Mouse (Mus musculus): ENCODE results near the gene Pdss2. TPM values are rescaled to one million over a fixed set of nuclear protein-coding genes. Genes with fewer than 3 reads are reported as not detected.

The Pdss2 gene
- total RNA-seq, 1 experiment = 16.6 TPM

- Histone ChIP-seq H3K27ac (ENCODE audit: insufficient read depth, low read depth, low read length, poor library complexity, severe bottlenecking) (no peak overlapping the region), H3K36me3 (ENCODE audit: control insufficient read depth, insufficient read depth, low read length, poor library complexity, severe bottlenecking) (no peaks in the 10 kb centered on the region), H3K4me1 (ENCODE audit: control insufficient read depth in 2 of 2, insufficient read depth in 2 of 2, low read length in 2 of 2, poor library complexity in 1 of 2) (no peaks in the 10 kb centered on the region), H3K9me3 (ENCODE audit: control insufficient read depth, insufficient read depth, low read depth, low read length) (no peaks in the 10 kb centered on the region), H3K9ac (ENCODE audit: insufficient read depth, low read depth, low read length, poor library complexity, severe bottlenecking) (no peak overlapping the region), H3K4me3 (ENCODE audit: insufficient read depth in 1 of 2, low read depth in 1 of 2, low read length in 2 of 2, poor library complexity in 1 of 2, severe bottlenecking in 1 of 2) (no peak overlapping the region)
- DNase-seq (ENCODE audit: low read depth, low spot score) = no peak
- TF ChIP-seq MAFK (IDR thresholded peaks at IDR 0.05; ENCODE audit: insufficient read depth, low read depth, low read length) = no peak
- in situ Hi-C loops (cut with MboI; ENCODE audit: low sequenced_read_pairs in 2 of 2, unreplicated experiment in 2 of 2) = no loop called here
Observed at GRCm38 (mm10) chr10:43317327-43317951, 96.2 kb downstream of the Pdss2 start.

- Histone ChIP-seq H3K4me1 (ENCODE audit: control insufficient read depth in 2 of 2, insufficient read depth in 2 of 2, low read length in 2 of 2, poor library complexity in 1 of 2) (no peaks in the 10 kb centered on the region), H3K9ac (ENCODE audit: insufficient read depth, low read depth, low read length, poor library complexity, severe bottlenecking) (no peak overlapping the region), H3K9me3 (ENCODE audit: control insufficient read depth, insufficient read depth, low read depth, low read length) (no peaks in the 10 kb centered on the region), H3K4me3 (ENCODE audit: insufficient read depth in 1 of 2, low read depth in 1 of 2, low read length in 2 of 2, poor library complexity in 1 of 2, severe bottlenecking in 1 of 2) (no peak overlapping the region), H3K27ac (ENCODE audit: insufficient read depth, low read depth, low read length, poor library complexity, severe bottlenecking) (no peak overlapping the region), H3K36me3 (ENCODE audit: control insufficient read depth, insufficient read depth, low read length, poor library complexity, severe bottlenecking) (no peaks in the 10 kb centered on the region)
- TF ChIP-seq MAFK (IDR thresholded peaks at IDR 0.05; ENCODE audit: insufficient read depth, low read depth, low read length) (no peak), CHD2 (IDR thresholded peaks at IDR 0.05; ENCODE audit: low read depth, low read length) (no peak), ZC3H11A (IDR thresholded peaks at IDR 0.05; ENCODE audit: borderline replicate concordance, low read depth, low read length) (no peak), HCFC1 (IDR thresholded peaks at IDR 0.05; ENCODE audit: borderline replicate concordance, insufficient read depth, low read length) (no peak), ZNF384 (IDR thresholded peaks at IDR 0.05; ENCODE audit: low read depth, low read length) (no peak)
- no peak for DNase-seq (ENCODE audit: low read depth, low spot score)
- in situ Hi-C loops (cut with MboI; ENCODE audit: low sequenced_read_pairs in 2 of 2, unreplicated experiment in 2 of 2) = no loop called here
Observed at GRCm38 (mm10) chr10:43321019-43321418, 99.7 kb downstream of the Pdss2 start.

GRCm38 (mm10) chr10:43322446-43323178 is 101.3 kb downstream of the Pdss2 start:
- Histone ChIP-seq H3K9ac (ENCODE audit: insufficient read depth, low read depth, low read length, poor library complexity, severe bottlenecking) (no peak overlapping the region), H3K27ac (ENCODE audit: insufficient read depth, low read depth, low read length, poor library complexity, severe bottlenecking) (no peak overlapping the region), H3K4me1 (ENCODE audit: control insufficient read depth in 2 of 2, insufficient read depth in 2 of 2, low read length in 2 of 2, poor library complexity in 1 of 2) (no peaks in the 10 kb centered on the region), H3K9me3 (ENCODE audit: control insufficient read depth, insufficient read depth, low read depth, low read length) (no peaks in the 10 kb centered on the region), H3K36me3 (ENCODE audit: control insufficient read depth, insufficient read depth, low read length, poor library complexity, severe bottlenecking) (no peaks in the 10 kb centered on the region), H3K4me3 (ENCODE audit: insufficient read depth in 1 of 2, low read depth in 1 of 2, low read length in 2 of 2, poor library complexity in 1 of 2, severe bottlenecking in 1 of 2) (no peak overlapping the region)
- no peak for DNase-seq (ENCODE audit: low read depth, low spot score)
- in situ Hi-C loops (cut with MboI; ENCODE audit: low sequenced_read_pairs in 2 of 2, unreplicated experiment in 2 of 2) = no loop called here
- no peak for TF ChIP-seq ZC3H11A (IDR thresholded peaks at IDR 0.05; ENCODE audit: borderline replicate concordance, low read depth, low read length)
- no peak for TF ChIP-seq CHD2 (IDR thresholded peaks at IDR 0.05; ENCODE audit: low read depth, low read length)
- TF ChIP-seq MAFK (IDR thresholded peaks at IDR 0.05; ENCODE audit: insufficient read depth, low read depth, low read length) = no peak
- no peak for TF ChIP-seq HCFC1 (IDR thresholded peaks at IDR 0.05; ENCODE audit: borderline replicate concordance, insufficient read depth, low read length)

GRCm38 (mm10) chr10:43323386-43323785 is 102.1 kb downstream of the Pdss2 start:
- DNase-seq (ENCODE audit: low read depth, low spot score) = no peak
- in situ Hi-C loops (cut with MboI; ENCODE audit: low sequenced_read_pairs in 2 of 2, unreplicated experiment in 2 of 2) = no loop called here
- no peaks in the 10 kb centered on the region for H3K4me1 ChIP-seq (ENCODE audit: control insufficient read depth in 2 of 2, insufficient read depth in 2 of 2, low read length in 2 of 2, poor library complexity in 1 of 2)
- no peaks in the 10 kb centered on the region for H3K9me3 ChIP-seq (ENCODE audit: control insufficient read depth, insufficient read depth, low read depth, low read length)
- no peak overlapping the region for H3K27ac ChIP-seq (ENCODE audit: insufficient read depth, low read depth, low read length, poor library complexity, severe bottlenecking)
- TF ChIP-seq HCFC1 (IDR thresholded peaks at IDR 0.05; ENCODE audit: borderline replicate concordance, insufficient read depth, low read length) (no peak), ZNF384 (IDR thresholded peaks at IDR 0.05; ENCODE audit: low read depth, low read length) (no peak), ZC3H11A (IDR thresholded peaks at IDR 0.05; ENCODE audit: borderline replicate concordance, low read depth, low read length) (no peak), CHD2 (IDR thresholded peaks at IDR 0.05; ENCODE audit: low read depth, low read length) (no peak), MAFK (IDR thresholded peaks at IDR 0.05; ENCODE audit: insufficient read depth, low read depth, low read length) (no peak)
- H3K9ac ChIP-seq (ENCODE audit: insufficient read depth, low read depth, low read length, poor library complexity, severe bottlenecking) = no peak overlapping the region
- no peaks in the 10 kb centered on the region for H3K36me3 ChIP-seq (ENCODE audit: control insufficient read depth, insufficient read depth, low read length, poor library complexity, severe bottlenecking)
- no peak overlapping the region for H3K4me3 ChIP-seq (ENCODE audit: insufficient read depth in 1 of 2, low read depth in 1 of 2, low read length in 2 of 2, poor library complexity in 1 of 2, severe bottlenecking in 1 of 2)

All from ES-E14 (cell line).